Mouse (Mus musculus) testis, adult 2 months (tissue): ENCODE measurements around the gene Lrrc31.

Source experiments
- CTCF ChIP-seq: fragments of 200-500 bp; IDR thresholded peaks from 2 replicates; pipeline ENCODE4 v1.5.1; 2012; ENCODE audit warnings: low read depth, mild to moderate bottlenecking, inconsistent platforms, low read length, moderate library complexity; ENCODE audit not compliant: control insufficient read depth, insufficient read depth, insufficient replicate concordance
- POLR2A ChIP-seq: fragments of 200-500 bp; IDR thresholded peaks from 2 replicates; pipeline ENCODE4 v1.6.1; 2012; ENCODE audit warnings: low read depth, mild to moderate bottlenecking, inconsistent platforms, low read length, moderate library complexity; ENCODE audit not compliant: control insufficient read depth

GRCm38 (mm10) chr3:30635629-30636028 is 64.0 kb downstream of the Lrrc31 start:
- TF ChIP-seq CTCF (peak; percentile 52; the same call in 1 of the 2 replicates), POLR2A (no peak)
